Mouse (Mus musculus) E14TG2a.4 (cell line): ENCODE results near the gene Srgap1.

ENCODE experiments used
- CTCF ChIP-seq: conservative IDR thresholded peaks from 2 replicates; pipeline ENCODE4 v1.5.1; 2014; ENCODE audit warnings: low read length
- POU5F1 ChIP-seq: IDR thresholded peaks from 2 replicates; pipeline ENCODE4 v1.6.1; 2014; ENCODE audit warnings: low read length, borderline replicate concordance

DNA sequence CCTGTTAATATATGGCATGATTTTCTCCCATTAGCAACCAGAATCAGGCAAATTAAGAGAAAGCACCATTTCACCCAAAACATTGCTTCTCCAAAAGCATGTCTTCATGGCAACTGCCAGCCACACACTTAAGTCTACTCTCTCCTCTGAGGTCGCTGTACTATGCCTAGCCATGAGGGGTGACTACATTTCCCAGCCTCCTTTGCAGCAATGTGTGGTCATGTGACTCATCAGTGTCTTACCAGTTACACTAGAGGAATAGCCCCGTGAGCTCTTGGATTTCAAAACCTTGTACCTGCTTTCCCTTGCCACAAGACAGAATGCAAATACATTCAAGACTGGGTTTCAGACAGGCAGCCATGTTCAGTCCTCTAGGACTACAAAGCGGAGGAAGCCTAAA, 8.6 kb downstream of the Srgap1 start:
- TF ChIP-seq CTCF (no peak), POU5F1 (no peak)
